Mouse (Mus musculus) G1E (cell line): ENCODE data around the gene Rptor.

ENCODE experiments used
- CTCF ChIP-seq: IDR thresholded peaks from 2 replicates; pipeline ENCODE4 v1.5.1; 2012; ENCODE audit warnings: low read depth, low read length, inconsistent platforms, mixed read lengths
- GATA1 ChIP-seq: IDR thresholded peaks from 2 replicates; pipeline ENCODE4 v1.6.1; 2012; ENCODE audit warnings: borderline replicate concordance, low read length, inconsistent platforms, mixed read lengths
- GATA2 ChIP-seq: IDR thresholded peaks from 2 replicates; pipeline ENCODE4 v1.6.1; 2012; ENCODE audit warnings: low read depth, low read length, inconsistent platforms, borderline replicate concordance
- POLR2AphosphoS5 ChIP-seq: IDR thresholded peaks from 2 replicates; pipeline ENCODE4 v1.6.1; 2012; ENCODE audit warnings: low read depth, low read length, inconsistent platforms; ENCODE audit not compliant: insufficient replicate concordance
- TAL1 ChIP-seq: conservative IDR thresholded peaks from 2 replicates; pipeline ENCODE4 v1.6.1; 2012; ENCODE audit warnings: low read depth, low read length, inconsistent platforms, mixed read lengths

DNA sequence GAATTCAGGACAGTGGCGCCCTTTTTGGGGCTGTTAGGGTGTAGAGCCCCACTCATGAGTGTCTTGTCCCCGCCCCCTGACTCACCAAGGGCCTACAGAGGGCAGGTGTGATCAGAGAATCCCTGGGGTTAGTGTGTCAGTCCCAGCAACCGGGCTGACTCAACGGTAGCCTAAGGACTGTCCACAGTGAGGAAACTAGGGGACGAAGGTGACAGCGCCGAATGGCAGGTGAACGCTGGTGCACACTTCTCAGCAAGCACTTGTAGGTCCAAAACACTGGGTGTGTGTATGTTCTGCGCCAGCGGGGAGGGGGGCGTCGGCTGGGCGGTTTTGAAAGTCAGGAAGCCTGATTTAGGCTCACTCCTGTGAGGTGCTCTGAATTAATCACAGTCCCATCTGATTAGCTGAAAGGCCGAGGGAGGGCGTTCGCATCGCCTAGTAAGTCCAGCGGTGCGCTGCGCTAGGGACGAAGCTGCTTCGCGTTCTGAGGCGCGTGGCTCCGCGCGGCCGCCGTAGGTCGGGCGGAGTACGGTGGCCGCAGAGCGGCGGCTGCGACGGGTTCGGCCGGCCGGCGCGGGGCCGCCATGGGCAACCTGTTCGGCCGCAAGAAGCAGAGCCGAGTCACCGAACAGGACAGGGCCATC is 310.7 kb downstream of the Rptor start, which contains the start of gene Chmp6:
- TF ChIP-seq CTCF (no peak), TAL1 (no peak), GATA1 (no peak), GATA2 (no peak), POLR2AphosphoS5 (no peak)
